Mouse (Mus musculus): Measurements from ENCODE around the gene Olfr910.

Olfr910 gene

DNA sequence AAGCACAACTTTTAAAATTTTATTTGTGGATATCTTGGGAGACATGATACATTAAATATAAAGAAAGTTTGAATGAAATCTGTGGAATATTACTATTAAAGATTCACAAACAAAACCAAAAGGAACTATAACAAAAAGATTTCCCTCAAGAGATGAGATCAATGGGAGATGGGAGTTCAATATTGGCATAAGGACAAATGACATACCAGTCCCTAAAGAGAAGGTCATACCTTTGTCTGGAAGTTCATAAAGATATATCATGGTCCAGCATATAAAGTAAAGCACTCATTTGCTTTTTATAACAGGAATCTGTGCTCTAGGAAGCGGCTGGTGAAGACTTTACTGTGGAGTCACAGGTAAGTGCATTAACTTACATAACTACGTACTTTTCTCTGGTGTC lies at the start of gene Olfr910:
Gene Olfr910, plus strand, starts transcription at position 301 of the 400 bp plus-strand sequence.
- DNase-seq (ENCODE audit: low spot score in 2 of 2) = no peak

DNA sequence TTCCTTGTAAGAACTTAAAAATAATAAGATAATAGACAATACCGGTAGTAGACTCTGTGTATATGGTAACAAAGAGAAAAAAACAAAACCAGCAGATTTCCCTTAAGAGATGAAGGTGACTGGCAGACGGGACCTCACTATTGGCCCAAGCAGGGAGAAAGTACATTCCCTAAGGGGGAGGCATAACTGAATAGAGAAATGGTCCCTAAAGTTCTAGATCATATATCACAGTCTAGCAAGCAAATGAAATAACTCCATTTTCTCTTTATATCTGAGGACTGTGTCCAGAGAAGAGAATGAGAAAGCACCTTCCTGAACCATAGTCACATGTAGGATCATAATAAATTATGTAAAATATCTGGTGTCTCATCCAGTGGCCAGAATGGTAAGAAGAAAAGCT lies 42.1 kb upstream of the Olfr910 start, which contains the start of gene Olfr907:
Gene Olfr907, plus strand, starts transcription at position 301 of the 400 bp plus-strand sequence.
- no peak for DNase-seq (ENCODE audit: low spot score in 2 of 2)

DNA sequence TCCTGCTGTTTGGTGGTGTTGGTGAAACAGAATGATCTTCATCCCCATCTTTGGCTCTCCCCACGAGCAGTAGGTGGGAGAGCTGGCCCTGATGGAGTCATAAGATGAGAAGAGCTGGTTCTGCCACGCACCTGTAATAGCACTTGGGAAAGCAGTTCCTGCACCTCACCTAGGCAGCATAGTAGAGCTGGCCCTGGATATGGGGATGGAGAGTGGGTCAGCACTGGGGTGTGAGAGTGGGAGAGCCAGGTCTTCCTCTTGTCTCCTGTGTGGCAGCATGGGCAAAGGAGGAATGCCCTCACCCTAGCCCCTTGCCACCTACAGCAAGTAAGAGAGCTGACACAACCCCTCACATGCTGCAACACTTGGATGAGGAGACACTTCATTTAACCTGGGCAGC lies 25.3 kb upstream of the Olfr910 start:
- DNase-seq (ENCODE audit: low spot score in 2 of 2) = no peak

DNA sequence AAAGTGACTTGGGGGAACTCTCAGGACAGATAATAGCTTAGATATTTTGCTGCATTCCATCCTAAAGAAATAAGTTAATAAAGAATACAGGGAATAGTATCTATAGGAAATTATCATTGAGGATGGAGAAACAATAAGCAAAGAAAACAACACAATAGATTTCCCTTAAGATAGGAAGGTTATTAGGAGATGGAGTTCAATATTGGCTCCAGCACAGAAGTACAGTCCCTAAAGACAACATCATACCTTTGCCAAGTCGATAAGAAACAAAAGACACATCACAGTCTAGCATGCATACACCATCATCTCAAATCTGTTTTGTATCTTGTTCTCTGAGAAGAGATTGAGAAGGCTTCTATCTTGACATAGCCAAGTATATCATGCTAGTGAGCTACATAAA lies 16.4 kb upstream of the Olfr910 start, which contains the start of gene Olfr911-ps1:
Gene Olfr911-ps1, plus strand, starts transcription at position 301 of the 400 bp plus-strand sequence.
- DNase-seq (ENCODE audit: low spot score in 2 of 2) = no peak

DNA sequence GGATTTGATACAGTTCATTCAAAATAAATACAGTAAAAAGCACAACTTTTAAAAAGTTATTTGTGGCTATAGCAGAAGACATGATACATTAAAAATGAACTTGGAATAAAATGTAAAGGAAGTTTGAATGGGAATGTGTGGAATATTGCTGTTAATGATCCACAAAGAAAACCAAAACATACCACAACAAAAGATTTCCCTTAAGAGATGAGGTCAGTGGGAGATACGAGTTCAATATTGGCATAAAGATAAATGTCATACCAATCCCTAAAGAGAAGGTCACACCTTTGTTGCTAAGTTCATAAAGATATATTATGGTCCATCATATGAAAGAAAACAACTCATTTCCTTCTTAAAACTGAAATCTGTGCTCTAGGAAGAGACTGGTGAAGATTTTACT lies 42.2 kb downstream of the Olfr910 start, which contains the start of gene Olfr912:
Gene Olfr912, plus strand, starts transcription at position 301 of the 400 bp plus-strand sequence.
- DNase-seq (ENCODE audit: low spot score in 2 of 2) = no peak

Data from urinary bladder, postnatal 36 days (tissue).